Mouse (Mus musculus) E14TG2a.4 (cell line): Measurements from ENCODE around the gene Atp5k.

ENCODE experiments used
- CTCF ChIP-seq: conservative IDR thresholded peaks from 2 replicates; pipeline ENCODE4 v1.5.1; 2014; ENCODE audit warnings: low read length
- NANOG ChIP-seq: IDR thresholded peaks from 2 replicates; pipeline ENCODE4 v1.6.1; 2014; ENCODE audit warnings: borderline replicate concordance, low read length, mixed read lengths

DNA sequence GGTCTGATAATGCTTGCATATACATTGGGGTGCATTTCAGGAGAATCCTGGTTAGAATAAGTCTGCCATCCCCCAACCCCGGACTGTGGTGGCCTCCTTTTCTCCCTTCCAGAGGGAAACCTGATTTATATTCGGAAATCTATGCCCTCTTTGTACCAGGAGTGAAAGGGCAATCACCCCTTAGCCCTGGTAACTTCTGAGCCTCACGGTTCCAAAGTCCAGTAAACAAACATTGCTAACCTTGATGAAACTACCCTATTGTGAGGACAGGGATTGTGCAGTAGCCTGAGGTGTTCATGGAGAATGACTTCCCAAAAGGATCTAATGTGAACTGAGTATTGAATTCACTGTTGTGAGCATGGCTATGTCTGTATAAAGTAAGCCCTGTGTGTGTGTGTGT, 19.8 kb upstream of the Atp5k start:
- TF ChIP-seq CTCF = no peak
- no peak for TF ChIP-seq NANOG
